Comparison of ENCODE assay signal across 8 mouse cellular contexts in the genomic region with DNA sequence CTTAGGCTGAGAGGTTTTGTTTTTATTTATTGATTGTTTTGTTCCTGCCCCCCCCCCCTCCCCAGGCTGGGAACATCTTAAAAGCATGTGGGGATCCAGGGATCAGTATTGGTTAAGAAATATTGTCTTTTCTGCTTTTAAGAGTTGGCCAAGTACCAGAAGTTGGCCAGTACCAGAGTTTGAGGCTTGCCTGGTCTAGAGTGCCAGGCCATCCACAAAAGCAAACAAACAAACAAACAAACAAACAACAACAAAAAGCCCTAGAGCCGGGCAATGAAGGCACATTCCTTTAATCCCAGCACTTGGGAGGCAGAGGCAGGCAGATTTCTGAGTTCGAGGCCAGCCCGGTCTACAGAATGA. TPM values are rescaled to one million over a fixed set of nuclear protein-coding genes. Genes with fewer than 3 reads are reported as not detected.
A peak's percentile ranks its signal among the peaks of the same experiment; 100 is the strongest.
DNase-seq lines count a peak whose midpoint lies in the region; ATAC-seq and TF ChIP-seq lines count a peak whose summit lies in the region.

No protein-coding gene starts in this region.

- H3K4me3 ChIP-seq in kidney, postnatal 0 days (replicated peaks; ENCODE audit: low read depth, low read length), result no peak overlapping the region
- H3K4me3 ChIP-seq in kidney, adult 2 months (ENCODE audit: insufficient read depth, low read depth, low read length), result no peak overlapping the region
- H3K4me3 ChIP-seq in embryonic facial prominence, embryonic 10.5 days, result no peak overlapping the region
- H3K4me3 ChIP-seq in intestine, embryonic 16.5 days (ENCODE audit: low read length), result no peak overlapping the region
- no peak overlapping the region for H3K4me3 ChIP-seq in neural tube, embryonic 13.5 days

- H3K9ac ChIP-seq in kidney, postnatal 0 days (ENCODE audit: low read depth, low read length), result no peak overlapping the region
- no peak overlapping the region for H3K9ac ChIP-seq in intestine, embryonic 16.5 days (ENCODE audit: low read depth, low read length)
- no peak overlapping the region for H3K9ac ChIP-seq in neural tube, embryonic 13.5 days

- TF ChIP-seq POLR2A in kidney, adult 2 months (IDR thresholded peaks at IDR 0.05; ENCODE audit: low read depth, low read length), result no peak

- H3K4me1 ChIP-seq in kidney, postnatal 0 days (replicated peaks; ENCODE audit: insufficient read depth, low read length), result 0 out of 2 replicates have a peak, but pooled peaks cover 1% of the 10 kb centered on the region
- peaks cover 10% of the 10 kb centered on the region for H3K4me1 ChIP-seq in kidney, adult 2 months (ENCODE audit: control insufficient read depth, insufficient read depth, low read length)
- peaks cover 23% of the 10 kb centered on the region for H3K4me1 ChIP-seq in embryonic facial prominence, embryonic 10.5 days
- peaks cover 1% of the 10 kb centered on the region; the same call in 1 of the 2 replicates for H3K4me1 ChIP-seq in intestine, embryonic 16.5 days (ENCODE audit: control insufficient read depth, insufficient read depth, low read length)
- peaks cover 10% of the 10 kb centered on the region for H3K4me1 ChIP-seq in neural tube, embryonic 13.5 days (replicated peaks)

- TF ChIP-seq CTCF in kidney, postnatal 0 days (IDR thresholded peaks at IDR 0.05; ENCODE audit: low read depth), result no peak
- TF ChIP-seq CTCF in kidney, adult 2 months (conservative IDR thresholded peaks at IDR 0.05; ENCODE audit: insufficient read depth, insufficient read length, low read depth, low read length), result no peak

- no peak for ATAC-seq in kidney, postnatal 0 days (replicated peaks; ENCODE audit: low FRiP score, low read depth)
- no peak for ATAC-seq in intestine, embryonic 16.5 days
- no peak for ATAC-seq in neural tube, embryonic 13.5 days (ENCODE audit: low read depth)

- H3K9me3 ChIP-seq in kidney, postnatal 0 days (replicated peaks; ENCODE audit: low read length), result no peaks in the 10 kb centered on the region
- no peaks in the 10 kb centered on the region for H3K9me3 ChIP-seq in embryonic facial prominence, embryonic 10.5 days
- H3K9me3 ChIP-seq in intestine, embryonic 16.5 days (ENCODE audit: control insufficient read depth, low read length), result no peaks in the 10 kb centered on the region
- H3K9me3 ChIP-seq in neural tube, embryonic 13.5 days, result no peaks in the 10 kb centered on the region

- H3K27me3 ChIP-seq in kidney, postnatal 0 days (ENCODE audit: insufficient read depth, low read length), result no peaks in the 10 kb centered on the region
- no peaks in the 10 kb centered on the region for H3K27me3 ChIP-seq in kidney, adult 2 months (replicated peaks; ENCODE audit: control insufficient read depth, insufficient read depth, low read length)
- no peaks in the 10 kb centered on the region for H3K27me3 ChIP-seq in embryonic facial prominence, embryonic 10.5 days (replicated peaks; ENCODE audit: low read depth, poor library complexity, severe bottlenecking)
- H3K27me3 ChIP-seq in intestine, embryonic 16.5 days (replicated peaks; ENCODE audit: control insufficient read depth, insufficient read depth, low read length), result no peaks in the 10 kb centered on the region
- no peaks in the 10 kb centered on the region for H3K27me3 ChIP-seq in neural tube, embryonic 13.5 days

- no peak for DNase-seq in kidney, postnatal 0 days (ENCODE audit: low spot score)
- no peak for DNase-seq in kidney, adult 2 months
- DNase-seq in embryonic facial prominence, embryonic 10.5 days (ENCODE audit: low spot score), result no peak
- DNase-seq in gastrocnemius, adult 8-10 months (ENCODE audit: low spot score in 2 of 2), result no peak
- no peak for DNase-seq in adrenal gland, postnatal 36 days
- DNase-seq in kidney, adult 9 months, result no peak

- H3K36me3 ChIP-seq in kidney, postnatal 0 days (ENCODE audit: insufficient read depth, low read length), result no peaks in the 10 kb centered on the region
- H3K36me3 ChIP-seq in kidney, adult 2 months (ENCODE audit: control insufficient read depth, insufficient read depth, low read length), result no peaks in the 10 kb centered on the region
- no peaks in the 10 kb centered on the region for H3K36me3 ChIP-seq in embryonic facial prominence, embryonic 10.5 days (replicated peaks)
- H3K36me3 ChIP-seq in intestine, embryonic 16.5 days (ENCODE audit: control insufficient read depth, insufficient read depth, low read length), result no peaks in the 10 kb centered on the region
- H3K36me3 ChIP-seq in neural tube, embryonic 13.5 days, result no peaks in the 10 kb centered on the region

- 39% methylated on average over 3 of the region's 3 CpGs for WGBS in kidney, postnatal 0 days
- 52% methylated on average over 3 of the region's 3 CpGs for WGBS in kidney, adult 2 months
- WGBS in embryonic facial prominence, embryonic 10.5 days, result 48% methylated on average over 3 of the region's 3 CpGs
- WGBS in intestine, embryonic 16.5 days, result 50% methylated on average over 3 of the region's 3 CpGs
- 52% methylated on average over 3 of the region's 3 CpGs for WGBS in neural tube, embryonic 13.5 days

- H3K27ac ChIP-seq in kidney, postnatal 0 days, result peak overlapping the region; percentile 74; the same call in 1 of the 2 replicates
- H3K27ac ChIP-seq in kidney, adult 2 months (ENCODE audit: insufficient read depth, low read depth, low read length), result no peak overlapping the region
- H3K27ac ChIP-seq in embryonic facial prominence, embryonic 10.5 days (replicated peaks), result 0 out of 2 replicates have a peak overlapping the region, but pooled peaks have one; percentile 5
- H3K27ac ChIP-seq in intestine, embryonic 16.5 days (ENCODE audit: low read length), result peak overlapping the region; percentile 50; the same call in 1 of the 2 replicates
- peak overlapping the region; percentile 84 for H3K27ac ChIP-seq in neural tube, embryonic 13.5 days (replicated peaks)

- no peak overlapping the region for H3K4me2 ChIP-seq in kidney, postnatal 0 days (ENCODE audit: low read length)
- H3K4me2 ChIP-seq in intestine, embryonic 16.5 days (ENCODE audit: low read depth, low read length), result no peak overlapping the region
- no peak overlapping the region for H3K4me2 ChIP-seq in neural tube, embryonic 13.5 days

RNA-seq across cellular contexts. Expression of a gene that starts 5.8 kb away (rescaled TPM):
- polyA plus RNA-seq in kidney, postnatal 0 days (2015; fragmentation: Nextera tagmentation; extraction: Ambion mirVana), result 8.4 and 8.6 TPM in 2 replicates
- polyA plus RNA-seq in kidney, adult 2 months (2012; rRNA removed), result 11.0 and 11.9 TPM in 2 replicates
- polyA plus RNA-seq in embryonic facial prominence, embryonic 10.5 days (2016; fragmentation: Nextera tagmentation; extraction: Ambion mirVana), result 8.2 and 8.3 TPM in 2 replicates
- polyA plus RNA-seq in intestine, embryonic 16.5 days (2015; fragmentation: Nextera tagmentation; extraction: Ambion mirVana), result 10.8 and 11.0 TPM in 2 replicates
- polyA plus RNA-seq in neural tube, embryonic 13.5 days (2015; fragmentation: Nextera tagmentation; extraction: Ambion mirVana), result 5.4 and 6.8 TPM in 2 replicates
- total RNA-seq in gastrocnemius, adult 8-10 months (2022), result 1 to 10 TPM; 3.3 to 5.2 (median 4.1) TPM
- 10 to 100 TPM; 11.8 to 21.2 TPM for total RNA-seq in adrenal gland, postnatal 36 days (2021)
